Mouse (Mus musculus) cerebellum, adult 8-10 months (tissue): ENCODE measurements around the gene Atp5g2.

ENCODE experiments used
- DNase-seq: peaks from one replicate; pipeline ENCODE4 v3.0.0; 2022

The Atp5g2 gene

DNA sequence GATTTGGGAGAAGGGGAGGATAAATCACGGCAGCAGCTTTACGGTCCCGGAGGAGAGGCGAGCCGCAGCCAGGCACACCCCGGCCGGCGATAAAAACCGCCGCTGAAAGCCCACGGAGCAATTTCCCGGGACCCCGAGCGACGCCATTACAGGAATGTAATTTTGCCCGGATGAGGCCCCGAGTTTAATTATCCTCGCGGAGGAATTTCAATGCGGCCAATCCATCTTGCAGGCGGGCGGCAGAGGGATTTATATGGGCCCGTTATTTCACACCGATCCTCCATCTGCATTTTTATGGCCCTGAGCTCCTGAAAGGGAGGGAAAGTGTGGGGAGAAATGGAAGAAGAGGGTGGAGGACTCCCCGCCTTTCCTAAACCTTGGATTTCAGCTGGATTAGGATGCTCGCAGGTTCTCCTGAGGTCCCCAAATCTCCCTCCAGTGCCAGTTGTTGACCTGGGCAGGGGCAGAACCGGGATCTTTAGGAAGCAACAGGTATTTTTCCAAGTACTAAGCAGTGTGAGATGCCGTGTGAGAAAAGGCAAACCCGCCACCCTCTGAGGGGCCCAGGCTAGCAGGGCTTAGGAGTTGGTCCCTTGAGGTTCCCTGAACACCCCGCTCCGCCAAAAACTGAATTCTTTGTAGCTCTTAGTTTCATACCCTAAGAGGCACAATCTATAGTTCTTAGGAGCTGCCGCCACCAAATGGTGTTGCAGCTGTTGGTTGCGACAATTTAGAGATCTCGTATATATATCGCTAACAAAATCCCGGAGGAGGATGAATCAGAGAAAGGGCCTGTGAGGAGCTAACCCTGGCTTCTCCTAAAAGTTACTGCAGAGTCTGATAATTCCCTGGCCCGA is at the start of gene Atp5g2:
Atp5g2 (minus strand) TSS at position 138 of the 857 bp plus-strand sequence.
- peak; percentile 57 for DNase-seq

DNA sequence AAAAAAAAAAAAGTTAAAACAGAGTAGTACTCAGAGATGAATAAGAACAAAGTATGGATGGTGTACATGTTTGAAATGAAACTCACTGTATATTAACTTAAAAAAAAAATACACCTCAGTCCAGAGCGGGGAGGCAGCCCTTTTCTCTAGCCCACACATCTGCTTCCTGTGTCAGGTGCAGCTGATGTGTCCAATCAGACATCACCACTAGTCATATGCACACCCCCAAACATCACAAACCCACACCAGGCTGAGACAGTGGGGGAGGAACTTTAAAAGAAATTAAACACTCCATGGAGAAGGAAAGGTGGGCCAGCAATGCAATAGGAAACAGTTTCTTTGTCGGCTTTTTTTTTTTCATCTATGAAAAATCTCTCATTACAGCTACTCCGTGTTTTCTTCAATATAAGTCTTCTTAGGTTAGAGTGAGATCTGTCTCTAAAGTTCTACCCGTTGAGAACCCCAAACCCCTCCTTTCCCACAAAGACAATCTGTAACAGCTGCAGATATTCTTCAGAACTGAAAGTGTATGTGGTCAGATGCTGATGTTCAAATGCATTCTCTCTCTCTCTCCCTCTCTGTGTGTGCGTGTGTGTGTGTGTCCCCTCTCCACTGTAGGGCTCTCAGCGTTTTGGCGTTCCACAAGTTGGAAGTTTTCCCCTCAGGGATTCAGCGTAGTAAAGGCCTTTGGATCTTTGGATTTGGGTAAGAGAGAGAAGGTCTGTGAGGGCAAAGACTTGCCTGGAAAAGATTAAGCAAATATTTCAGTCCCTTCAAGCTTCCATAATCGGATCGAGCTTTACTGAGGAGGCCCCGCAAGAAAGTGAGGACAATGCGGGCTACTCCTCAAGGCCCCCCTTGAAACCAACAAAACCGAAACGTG is 49.1 kb upstream of the Atp5g2 start:
- DNase-seq = no peak

DNA sequence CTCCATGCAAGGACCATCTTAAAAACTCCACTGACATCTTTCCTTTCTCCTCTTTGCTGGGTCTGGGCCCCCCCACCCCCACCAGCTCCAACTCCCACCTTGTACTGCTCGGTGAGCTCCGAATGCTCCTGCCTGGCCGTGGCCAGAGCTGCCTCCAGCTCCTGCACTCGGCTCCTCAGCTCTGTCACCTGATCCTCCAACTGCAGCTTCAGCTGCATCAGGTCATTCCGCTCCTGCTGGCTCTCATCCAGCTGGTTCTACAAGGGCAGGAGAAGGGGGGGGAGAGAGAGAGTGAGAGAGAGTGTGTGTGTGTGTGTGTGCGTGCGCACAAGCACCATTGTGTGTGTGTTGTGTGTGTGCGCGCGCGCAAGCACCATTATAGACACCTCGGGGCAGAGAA is 44.0 kb upstream of the Atp5g2 start:
- DNase-seq = no peak

DNA sequence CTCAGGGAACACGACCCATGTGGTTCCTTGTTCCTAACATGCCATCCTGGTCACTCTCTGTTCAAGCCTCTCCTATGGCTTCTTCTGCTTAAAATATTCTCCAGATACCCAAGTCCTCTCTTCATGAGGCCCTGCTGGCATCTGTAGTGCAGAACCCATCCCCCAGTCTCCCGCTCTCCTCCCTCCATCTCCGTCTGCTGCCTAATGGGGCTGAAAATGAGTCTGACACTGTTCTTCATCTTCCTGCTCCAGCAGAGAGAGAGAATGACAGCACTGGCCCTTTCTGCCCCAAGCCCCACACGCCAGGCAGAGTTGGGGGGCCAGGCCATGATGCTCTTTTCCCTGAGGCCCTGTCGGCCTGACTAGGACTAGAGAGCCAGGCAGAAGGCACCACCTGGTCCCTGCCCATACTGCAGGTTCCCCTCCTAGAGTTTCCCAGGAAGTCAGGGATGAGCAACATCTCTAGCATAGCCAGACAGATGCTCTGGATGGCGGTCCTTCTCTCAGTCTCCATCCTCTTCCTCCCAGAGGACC is 35.7 kb upstream of the Atp5g2 start:
- no peak for DNase-seq

DNA sequence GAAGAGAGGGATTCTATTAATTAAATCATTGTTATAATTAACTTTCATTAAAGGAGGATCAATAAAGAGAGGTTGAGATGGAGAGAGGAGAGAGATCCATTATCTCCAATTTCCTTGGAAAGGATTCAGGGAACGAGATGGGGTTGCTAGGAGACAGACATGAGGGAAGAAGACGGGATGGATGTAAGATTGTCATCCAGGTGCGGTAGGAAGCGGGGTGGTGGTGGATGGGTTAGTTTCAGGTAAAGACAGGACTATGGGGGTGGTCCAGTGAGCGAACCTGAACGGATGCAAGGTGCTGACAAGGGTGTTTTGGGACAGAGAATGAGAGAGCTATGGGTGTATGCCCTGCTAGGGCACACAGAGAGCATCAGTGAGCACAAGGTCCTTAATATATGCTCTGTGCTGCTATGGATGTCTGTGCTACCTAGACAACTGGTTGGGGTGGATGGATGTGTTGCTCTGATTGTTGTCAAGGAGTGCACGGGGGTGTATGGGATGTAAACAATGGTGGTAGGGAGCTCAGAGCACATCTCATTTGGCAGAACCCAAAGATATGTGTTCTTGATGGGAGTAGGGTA is 33.9 kb upstream of the Atp5g2 start:
- DNase-seq = no peak

DNA sequence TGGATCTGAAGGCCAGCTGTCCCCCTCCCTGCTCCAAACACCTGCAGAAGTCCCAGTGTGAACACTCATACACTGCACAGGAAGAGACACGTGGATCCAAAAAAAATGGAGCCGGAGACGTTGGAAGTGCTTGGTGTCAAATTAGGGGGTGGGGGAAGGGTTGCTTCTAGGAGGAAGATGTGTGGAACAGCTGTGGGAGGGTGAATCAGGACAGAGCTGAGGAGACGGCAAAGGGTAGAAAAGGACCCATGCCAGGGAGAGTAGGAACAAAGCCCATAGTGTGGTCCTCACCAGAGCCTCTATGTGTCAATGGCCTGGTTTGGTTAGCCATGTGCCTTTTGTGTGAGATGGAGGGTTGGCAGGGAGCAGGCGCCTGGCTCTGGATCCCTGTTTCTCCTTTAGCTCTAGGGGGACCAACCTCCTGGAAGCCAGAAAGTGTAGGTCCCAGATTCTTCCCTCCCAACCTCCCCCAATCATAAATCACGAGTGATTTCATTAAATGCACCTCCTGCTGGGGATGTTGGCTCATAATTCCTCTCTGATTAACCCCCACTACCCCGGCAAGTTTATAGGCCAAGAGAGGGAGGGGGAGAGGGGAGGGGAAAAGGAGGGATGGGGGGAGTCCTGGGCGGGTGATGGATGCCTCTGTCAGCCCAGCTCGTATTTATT is 33.2 kb upstream of the Atp5g2 start:
- DNase-seq = no peak

DNA sequence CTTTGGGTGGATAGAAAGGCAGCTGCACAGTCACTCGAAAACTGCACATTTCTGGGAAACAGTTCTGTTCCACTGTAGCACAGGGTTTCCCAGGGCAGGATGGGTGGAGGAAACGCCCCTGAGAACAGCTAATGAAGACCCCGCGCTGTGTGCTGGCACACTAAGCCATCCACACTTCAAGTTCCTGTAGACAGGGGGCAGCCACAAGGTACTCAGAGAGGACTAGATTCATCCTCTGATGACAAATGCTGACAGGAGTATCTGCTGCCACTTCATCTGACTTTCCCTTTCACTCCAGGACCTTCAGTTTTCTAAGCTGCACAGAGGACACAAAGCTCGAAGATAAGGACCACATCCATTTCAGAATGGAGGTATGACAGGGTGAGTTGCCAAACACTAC is 32.7 kb upstream of the Atp5g2 start:
- no peak for DNase-seq

DNA sequence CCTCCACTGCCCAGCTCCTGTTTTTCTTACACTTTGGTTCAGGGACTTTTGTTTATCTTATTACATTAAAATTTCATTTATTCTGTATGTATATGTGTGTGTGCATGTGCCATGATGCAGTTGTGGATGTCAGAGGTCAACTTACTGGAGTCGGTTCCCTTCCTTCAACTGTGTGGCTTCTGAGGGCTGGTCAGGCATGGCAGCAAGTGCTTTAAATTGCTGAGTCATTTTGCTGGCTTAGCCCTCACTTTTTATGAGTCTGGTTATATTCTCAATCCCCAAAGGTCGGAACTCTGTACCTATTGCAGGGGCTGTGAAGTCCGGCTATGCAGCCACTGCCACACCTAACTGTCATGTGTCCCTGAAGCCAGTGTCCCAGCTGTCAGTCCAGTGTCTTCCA is 30.8 kb upstream of the Atp5g2 start:
- no peak for DNase-seq

DNA sequence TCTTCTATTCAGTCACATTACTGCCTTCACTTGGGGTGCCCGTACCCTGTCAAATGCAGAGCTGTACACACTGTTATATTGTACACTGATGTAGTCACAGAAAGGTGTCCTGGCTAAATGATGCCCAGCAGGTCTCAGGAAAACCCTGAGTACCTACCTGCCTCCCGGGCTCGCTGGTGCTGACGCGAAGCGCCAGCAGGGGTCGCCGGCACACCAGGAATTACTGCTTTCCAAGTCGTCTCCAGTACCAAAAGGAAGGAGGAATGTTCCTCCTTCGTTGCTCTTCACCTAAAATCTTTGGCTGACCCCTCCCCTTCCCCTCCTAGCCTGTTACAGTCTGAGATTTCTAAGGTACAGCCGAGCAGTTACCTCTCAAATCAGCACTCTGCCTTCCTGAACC is 26.0 kb upstream of the Atp5g2 start:
- peak; percentile 89 for DNase-seq

DNA sequence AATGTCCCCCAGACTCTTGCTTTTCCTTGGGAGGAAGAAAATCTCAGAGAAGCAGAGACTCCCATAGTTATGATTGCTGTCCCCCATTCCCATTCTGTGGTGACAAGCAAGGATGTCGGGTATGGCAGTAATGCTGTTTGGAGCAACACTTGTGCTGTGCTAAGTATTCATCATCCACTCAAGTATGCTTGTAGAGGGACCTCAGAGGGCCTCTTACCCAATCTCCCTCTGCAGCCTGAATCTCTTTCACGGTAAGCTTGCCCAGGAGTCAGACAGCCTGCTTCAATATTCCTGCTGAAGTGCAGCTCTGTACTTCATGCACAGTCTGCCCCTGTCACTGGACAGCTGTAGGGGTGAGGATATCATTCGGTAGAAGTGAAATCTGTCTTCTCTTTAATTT is 24.7 kb upstream of the Atp5g2 start:
- no peak for DNase-seq

DNA sequence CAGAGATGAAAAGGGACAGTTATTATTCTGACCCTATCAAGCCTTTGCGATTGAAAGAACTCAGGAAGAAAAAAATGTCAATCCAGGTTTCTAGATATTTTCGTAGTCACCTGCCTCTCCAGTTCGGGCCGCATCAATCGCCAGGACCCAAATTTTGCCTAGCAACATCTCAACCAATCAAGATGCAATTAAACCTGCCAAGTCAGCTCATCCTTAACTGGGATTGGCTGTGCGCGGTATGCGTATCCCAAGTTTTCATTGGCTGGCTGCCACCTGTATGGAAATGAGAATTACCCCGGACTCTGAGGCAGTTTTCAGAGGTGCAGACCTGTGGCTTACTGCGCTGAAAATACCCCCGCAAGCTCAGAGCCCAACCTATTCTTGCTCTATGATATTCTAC is 21.4 kb upstream of the Atp5g2 start:
- DNase-seq = peak; percentile 85

DNA sequence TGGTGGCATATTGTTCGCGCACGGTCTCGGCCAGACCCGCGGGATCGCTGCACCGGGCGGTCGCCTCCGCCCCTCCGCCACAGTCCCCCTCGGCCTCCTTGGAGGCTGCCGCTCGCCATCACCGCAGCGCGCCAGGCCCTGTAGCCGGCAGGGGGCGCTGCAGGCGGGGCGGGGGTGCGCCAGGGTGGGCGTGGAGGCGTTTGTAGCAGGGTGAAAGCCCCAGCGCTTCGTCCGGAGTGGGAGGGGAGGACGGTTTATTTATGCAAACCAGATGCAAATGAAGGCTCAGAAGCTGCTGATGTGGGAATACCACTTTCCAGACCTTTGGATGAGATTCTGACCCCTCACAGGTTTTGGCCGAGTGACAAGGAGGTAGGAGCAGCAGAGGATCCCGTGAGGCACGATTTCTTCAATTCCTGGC is 20.8 kb upstream of the Atp5g2 start:
- DNase-seq = peak; percentile 80

DNA sequence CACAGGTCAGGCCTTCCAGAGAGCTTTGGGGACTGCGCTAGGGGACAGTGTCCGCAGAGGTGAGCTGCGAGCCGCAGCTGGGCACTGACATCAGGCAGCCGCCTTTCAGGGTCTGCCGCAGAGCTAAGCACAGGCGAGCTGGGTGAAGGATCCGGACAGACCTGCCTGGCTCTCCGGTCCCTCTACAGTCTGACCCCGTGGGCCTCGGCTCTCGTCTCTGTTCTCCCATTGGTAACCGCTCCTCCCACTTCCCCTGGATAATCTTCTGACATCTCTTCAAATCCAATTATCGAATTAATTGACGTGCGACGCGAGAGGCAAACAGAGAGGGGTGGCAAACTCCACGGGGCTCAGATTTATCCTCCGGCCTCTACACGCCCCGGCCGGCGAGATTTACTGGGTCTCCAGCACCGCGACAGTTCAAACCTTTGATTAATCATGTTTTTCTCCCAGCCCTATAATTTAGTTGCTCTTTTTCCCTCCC is 20.2 kb upstream of the Atp5g2 start:
- DNase-seq = peak; percentile 46

DNA sequence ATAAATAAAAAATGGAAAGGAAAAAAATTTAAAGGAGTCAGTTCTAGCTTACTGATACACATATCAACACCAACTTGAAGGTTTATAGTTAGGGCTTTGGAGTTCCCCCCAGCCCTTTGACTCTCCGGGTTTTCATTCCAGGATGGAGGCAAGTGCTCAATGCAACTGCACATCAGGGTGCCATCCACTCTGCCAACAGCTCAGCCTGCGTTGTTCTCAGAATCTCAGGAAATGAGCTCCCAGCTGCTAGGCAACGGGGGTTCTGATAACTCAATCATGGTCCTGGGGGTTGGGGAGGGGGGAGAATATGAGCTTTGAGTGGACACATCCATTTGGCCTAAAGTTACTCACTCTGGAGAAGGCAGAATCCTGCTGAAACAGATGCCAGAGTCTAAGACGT is 13.6 kb upstream of the Atp5g2 start:
- no peak for DNase-seq

DNA sequence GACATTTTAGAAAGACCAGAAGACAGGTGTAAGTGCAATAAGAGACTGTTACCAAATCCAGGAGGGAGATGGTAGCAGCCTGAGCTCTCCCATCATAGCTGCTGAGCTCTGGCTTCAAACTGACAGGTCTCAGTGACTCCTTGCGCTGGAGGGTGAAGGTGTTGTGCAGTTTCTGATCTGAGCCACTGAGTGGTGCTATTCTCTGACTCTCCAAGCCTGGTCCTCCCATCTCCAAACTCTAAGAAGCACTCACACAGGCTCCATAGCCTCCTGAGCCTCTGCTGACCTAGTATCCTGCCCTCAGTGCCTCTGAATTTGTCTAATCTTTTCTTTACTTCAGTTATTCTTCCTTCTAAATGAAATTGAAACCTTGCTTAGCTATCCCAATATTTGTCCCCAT is 11.5 kb upstream of the Atp5g2 start:
- DNase-seq = no peak

DNA sequence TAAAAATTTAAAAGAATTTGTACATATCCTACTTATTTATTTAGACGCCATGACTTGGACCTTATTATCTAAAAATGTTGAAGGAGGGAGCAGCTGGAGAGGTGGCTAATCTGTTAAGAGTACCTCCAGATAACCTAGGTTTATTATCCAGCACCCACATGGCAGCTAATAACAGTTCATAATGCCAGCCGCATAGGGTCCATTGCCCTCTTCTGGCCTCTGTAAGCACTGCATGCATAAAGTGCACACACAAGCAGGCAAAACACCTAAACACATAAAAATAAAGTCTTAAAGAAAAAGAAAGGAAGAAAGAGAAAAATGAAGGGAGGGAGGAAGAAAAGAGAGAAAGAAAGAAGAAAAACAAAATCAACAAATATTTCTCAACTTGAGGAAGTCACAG is 4.2 kb upstream of the Atp5g2 start:
- DNase-seq = no peak

DNA sequence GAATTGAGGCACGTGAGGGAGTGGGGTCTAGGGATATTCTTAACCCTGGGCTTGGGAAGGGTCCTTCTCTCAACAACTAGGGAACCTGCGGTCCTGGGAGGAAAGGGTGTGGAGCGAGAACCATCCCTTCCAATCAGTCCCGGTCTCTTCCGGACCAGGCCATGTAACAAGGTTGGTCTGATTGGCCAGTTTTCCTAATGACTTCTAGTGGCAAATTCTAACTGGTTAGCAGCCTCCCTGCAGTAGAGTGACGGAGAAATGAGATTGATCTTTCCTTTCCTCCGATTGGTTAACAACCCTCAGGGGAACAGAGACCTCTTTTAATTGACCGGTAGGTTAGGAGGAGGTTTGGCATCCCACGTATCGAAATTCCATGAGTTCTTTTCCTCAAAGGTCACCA is 1.4 kb upstream of the Atp5g2 start:
- DNase-seq = peak; percentile 41

DNA sequence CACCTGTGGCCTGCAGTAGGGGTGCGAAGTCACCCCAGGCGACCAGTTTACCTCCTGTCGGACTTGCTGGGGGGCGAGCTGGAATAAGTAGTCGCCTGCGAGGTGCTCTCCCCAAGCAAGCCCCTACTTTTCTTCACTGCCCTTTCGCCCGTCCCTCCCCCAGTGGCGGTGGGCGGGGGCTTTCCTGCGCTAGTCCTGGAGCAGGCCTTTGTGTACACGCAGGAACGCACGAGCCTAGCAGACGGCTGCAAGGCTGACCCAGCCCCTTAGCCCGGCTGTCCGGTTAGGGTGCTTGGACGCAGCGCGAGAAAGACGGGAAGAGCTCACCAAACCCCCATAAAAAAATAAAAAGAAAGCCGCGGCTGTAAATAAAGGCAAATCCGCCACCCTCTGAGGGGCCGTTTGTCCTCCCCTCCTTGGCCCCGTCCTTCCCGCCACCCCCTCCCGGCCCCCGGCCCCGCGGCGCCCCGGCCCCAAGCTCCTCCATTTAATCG is 384 bp downstream of the Atp5g2 start:
- DNase-seq = peak; percentile 78

DNA sequence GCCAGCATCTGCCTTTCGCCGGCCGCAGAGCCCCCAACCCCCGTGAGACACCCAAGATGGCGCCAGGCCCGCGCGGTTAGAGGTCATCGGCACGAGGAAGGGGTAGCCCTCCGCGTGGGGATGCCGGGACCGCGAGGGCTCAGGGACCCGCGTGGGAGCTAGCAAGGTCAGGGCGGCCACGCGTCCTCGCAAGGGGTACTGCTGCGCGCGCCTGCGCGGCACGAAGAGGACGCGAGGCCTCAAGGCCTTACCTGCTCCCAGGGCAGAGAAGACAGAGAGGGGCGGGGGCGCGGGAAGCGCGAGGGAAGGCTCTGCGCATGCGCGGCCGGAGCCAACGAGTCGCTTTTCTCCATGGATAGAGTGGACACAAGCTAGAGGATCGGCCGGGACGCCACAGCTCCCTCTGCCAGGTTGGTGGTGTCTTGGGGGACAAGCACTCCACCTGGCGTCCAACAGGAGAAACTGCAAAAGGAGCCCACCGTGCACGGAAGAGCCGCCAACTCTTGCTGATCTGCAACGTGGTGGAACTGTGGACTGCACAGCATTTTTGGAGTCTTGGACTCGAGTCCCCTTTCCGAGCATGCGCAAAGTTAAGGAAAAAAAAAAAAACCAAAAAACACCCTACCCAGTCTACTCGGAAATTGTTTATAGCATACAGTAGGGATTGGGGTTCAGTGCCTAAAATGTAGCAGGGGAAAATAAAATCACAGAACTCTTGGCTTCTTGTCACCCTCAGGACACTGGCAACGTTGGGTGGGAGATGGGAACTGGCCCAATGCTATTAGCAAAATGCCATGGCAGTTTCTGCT is 1.2 kb downstream of the Atp5g2 start:
- DNase-seq = peak; percentile 99

DNA sequence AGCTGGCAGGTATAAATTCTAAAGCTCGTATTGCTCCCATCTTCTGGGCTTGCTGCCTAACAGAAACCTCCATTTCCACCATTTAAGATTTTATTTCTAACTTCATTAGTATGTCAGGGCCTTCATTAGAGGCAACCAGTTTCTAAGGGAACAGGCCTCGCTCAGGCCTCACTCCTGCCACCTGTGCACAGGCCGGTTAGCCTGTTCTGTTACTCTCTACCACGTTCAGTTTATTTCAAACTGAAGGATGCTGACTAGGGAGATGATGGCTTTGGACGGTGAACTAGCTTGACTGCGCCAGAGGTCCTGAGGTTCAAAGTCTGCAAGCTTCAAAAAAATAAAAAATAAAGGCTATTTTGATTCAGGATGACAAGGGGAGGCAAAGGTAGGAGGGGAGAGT is 1.9 kb downstream of the Atp5g2 start:
- DNase-seq = no peak

DNA sequence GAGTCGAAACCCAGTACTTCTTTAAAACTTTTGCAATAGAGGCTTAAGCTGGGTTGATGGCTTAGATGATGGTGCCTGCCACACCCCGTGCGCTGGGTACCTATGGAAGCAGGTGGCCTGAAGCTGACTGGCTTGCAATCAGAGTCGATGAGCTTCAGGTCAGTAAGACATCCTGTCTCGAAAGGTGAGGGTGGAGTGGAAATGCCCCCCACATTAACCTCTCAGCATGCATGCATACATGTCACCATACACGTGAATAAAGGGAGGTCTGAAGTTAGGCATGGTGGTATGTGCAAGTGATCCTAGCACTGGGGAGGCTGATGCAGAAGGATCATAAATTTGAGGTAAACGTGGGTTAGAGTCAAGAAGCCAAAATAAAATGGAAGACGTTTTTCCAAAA is 2.6 kb downstream of the Atp5g2 start:
- no peak for DNase-seq

DNA sequence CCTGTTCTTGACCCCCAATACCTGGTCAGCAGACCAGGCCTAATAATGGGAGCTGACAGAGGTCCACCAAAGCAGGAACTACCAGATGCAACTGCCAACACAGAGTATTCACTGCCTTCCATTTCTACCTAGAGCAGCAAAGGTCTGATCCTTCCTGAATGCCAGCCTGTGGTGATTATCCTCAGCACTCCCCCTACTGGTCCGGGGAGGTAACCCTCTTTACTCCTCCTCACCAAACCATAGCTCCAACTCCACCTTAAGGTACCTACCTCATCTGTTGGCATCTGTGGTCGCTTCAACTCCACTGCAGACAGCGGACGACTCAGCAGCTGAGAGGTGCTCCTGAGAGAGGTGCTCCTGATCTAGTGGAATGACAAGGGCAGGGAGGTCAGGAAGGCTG is 6.7 kb downstream of the Atp5g2 start:
- DNase-seq = peak; percentile 64
